Mouse (Mus musculus) liver, embryonic 12.5 days (tissue): ENCODE measurements at regions not wholly inside any gene's neighbourhood (a gene's known extent, or its start where the extent isn't known, plus 50 kb on each side); places are given as distances from the start of the nearest gene placed in this dataset.
"Not testable (repeated sequence)": the region's sequence is repeated elsewhere in the genome, so short reads cannot be mapped to it uniquely, and the experiment has no call there.

Experiments used
- ATAC-seq: fragments of 200-750 bp; cut with Nextera tagmentation; 2 replicates; pipeline ENCODE4 v1.8.0; 2017; ENCODE audit warnings: moderate number of reproducible peaks, mild to moderate bottlenecking, moderate library complexity
- H3K27ac ChIP-seq: fragments of 300-500 bp; sonication (generic); 2 replicates; pipeline ENCODE4 v1.5.1; 2016; ENCODE audit warnings: mild to moderate bottlenecking
- H3K27me3 ChIP-seq: fragments of 300-500 bp; sonication (generic); replicated peaks from 2 replicates; pipeline ENCODE4 v1.6.1; 2016; ENCODE audit warnings: mild to moderate bottlenecking, moderate library complexity
- H3K36me3 ChIP-seq: fragments of 300-500 bp; sonication (generic); 2 replicates; pipeline ENCODE4 v1.6.1; 2016; ENCODE audit warnings: mild to moderate bottlenecking, moderate library complexity
- H3K4me1 ChIP-seq: fragments of 300-500 bp; sonication (generic); 2 replicates; pipeline ENCODE4 v1.6.1; 2016
- H3K4me2 ChIP-seq: fragments of 300-500 bp; sonication (generic); 2 replicates; pipeline ENCODE4 v1.6.1; 2016; ENCODE audit warnings: mild to moderate bottlenecking, moderate library complexity
- H3K4me3 ChIP-seq: fragments of 300-500 bp; sonication (generic); 2 replicates; pipeline ENCODE4 v1.5.1; 2016; ENCODE audit warnings: mild to moderate bottlenecking, moderate library complexity
- H3K9ac ChIP-seq: fragments of 300-500 bp; sonication (generic); 2 replicates; pipeline ENCODE4 v1.6.1; 2016; ENCODE audit warnings: mild to moderate bottlenecking, moderate library complexity
- H3K9me3 ChIP-seq: fragments of 300-500 bp; sonication (generic); replicated peaks from 2 replicates; pipeline ENCODE4 v1.6.1; 2016; ENCODE audit warnings: mild to moderate bottlenecking, moderate library complexity
- WGBS: fragments of 180-500 bp; shearing (Covaris S2); methylation state at CpG from one replicate; pipeline ENCODE4 v1.1.7; 2016; ENCODE audit not compliant: insufficient replicate concordance; 5-methylcytosine and 5-hydroxymethylcytosine counted together

DNA sequence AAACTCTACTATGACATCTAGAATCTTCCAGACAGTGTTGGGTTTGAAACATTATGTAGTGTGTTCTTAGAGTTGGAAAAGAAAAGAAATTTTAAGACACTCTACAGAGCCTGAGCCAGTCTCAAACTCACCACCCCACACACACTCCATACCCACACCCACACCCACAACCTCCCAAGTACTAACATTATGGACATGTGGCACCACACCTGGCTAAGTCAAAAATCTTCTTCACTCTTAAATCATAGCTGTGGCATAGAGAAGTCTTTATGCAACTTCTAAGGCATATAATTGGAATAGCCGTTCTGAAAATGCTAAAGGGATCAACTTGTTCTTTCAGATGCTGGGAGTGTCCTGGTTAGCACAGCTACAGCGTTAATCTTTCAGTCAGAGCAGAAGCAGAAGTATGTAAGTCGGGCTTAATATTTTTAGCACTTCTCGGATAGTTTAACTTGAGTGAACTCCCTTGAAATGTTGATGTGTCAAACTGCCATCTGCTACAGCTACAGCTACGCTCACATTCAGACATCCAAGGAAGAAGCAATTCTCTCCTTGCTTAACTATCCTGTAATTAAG lies 68.6 kb upstream of the Creb1 start:
- H3K9ac ChIP-seq, result no peak overlapping the region
- H3K27ac ChIP-seq, result no peak overlapping the region
- no peak overlapping the region for H3K4me2 ChIP-seq
- no peak for ATAC-seq
- 52% methylated on average over 5 of the region's 5 CpGs for WGBS
- H3K9me3 ChIP-seq, result no peaks in the 10 kb centered on the region
- H3K27me3 ChIP-seq, result no peaks in the 10 kb centered on the region
- H3K4me1 ChIP-seq, result no peaks in the 10 kb centered on the region
- H3K4me3 ChIP-seq, result no peak overlapping the region
- H3K36me3 ChIP-seq, result no peaks in the 10 kb centered on the region

- H3K4me3 ChIP-seq, H3K36me3 ChIP-seq, H3K27me3 ChIP-seq, ATAC-seq, H3K4me1 ChIP-seq, H3K27ac ChIP-seq, H3K4me2 ChIP-seq, H3K9ac ChIP-seq, H3K9me3 ChIP-seq: not testable (repeated sequence)
- 81% methylated on average over 6 of the region's 6 CpGs for WGBS
Measured at GRCm38 (mm10) chr1:64461616-64462015, 70.8 kb upstream of the Creb1 start.

DNA sequence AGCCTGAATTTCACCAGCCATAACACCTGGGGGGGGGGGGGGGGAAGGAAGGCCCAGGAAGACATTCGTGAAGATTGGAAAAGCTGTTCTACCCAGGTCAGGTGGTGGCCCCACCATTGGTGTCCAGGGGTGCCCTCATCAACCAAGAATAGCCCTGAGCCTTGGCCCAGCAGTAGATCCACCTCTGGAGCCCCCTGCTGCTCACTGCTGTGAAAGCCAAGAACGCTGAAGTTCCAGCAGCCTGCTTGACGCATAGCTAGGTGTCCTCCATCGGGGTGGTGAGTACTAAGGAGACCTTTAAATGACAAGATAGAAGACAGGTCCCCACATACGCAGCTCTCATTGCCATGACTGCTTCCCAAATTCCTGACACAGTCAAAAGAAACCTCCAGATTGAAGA lies 74.6 kb upstream of the Creb1 start:
- H3K27ac ChIP-seq, result no peak overlapping the region
- H3K27me3 ChIP-seq, result no peaks in the 10 kb centered on the region
- H3K4me3 ChIP-seq, result no peak overlapping the region
- no peaks in the 10 kb centered on the region for H3K9me3 ChIP-seq
- H3K4me1 ChIP-seq, result no peaks in the 10 kb centered on the region
- no peak for ATAC-seq
- no peak overlapping the region for H3K4me2 ChIP-seq
- no peak overlapping the region for H3K9ac ChIP-seq
- WGBS, result 67% methylated on average over 5 of the region's 5 CpGs
- no peaks in the 10 kb centered on the region for H3K36me3 ChIP-seq

GRCm38 (mm10) chr1:64449141-64449540 lies 83.3 kb upstream of the Creb1 start:
- Histone ChIP-seq H3K4me2 (no peak overlapping the region), H3K4me1 (no peaks in the 10 kb centered on the region), H3K9ac (no peak overlapping the region), H3K36me3 (no peaks in the 10 kb centered on the region), H3K9me3 (no peaks in the 10 kb centered on the region), H3K4me3 (no peak overlapping the region), H3K27ac (no peak overlapping the region), H3K27me3 (no peaks in the 10 kb centered on the region)
- no peak for ATAC-seq
- 72% methylated on average over 3 of the region's 3 CpGs for WGBS

DNA sequence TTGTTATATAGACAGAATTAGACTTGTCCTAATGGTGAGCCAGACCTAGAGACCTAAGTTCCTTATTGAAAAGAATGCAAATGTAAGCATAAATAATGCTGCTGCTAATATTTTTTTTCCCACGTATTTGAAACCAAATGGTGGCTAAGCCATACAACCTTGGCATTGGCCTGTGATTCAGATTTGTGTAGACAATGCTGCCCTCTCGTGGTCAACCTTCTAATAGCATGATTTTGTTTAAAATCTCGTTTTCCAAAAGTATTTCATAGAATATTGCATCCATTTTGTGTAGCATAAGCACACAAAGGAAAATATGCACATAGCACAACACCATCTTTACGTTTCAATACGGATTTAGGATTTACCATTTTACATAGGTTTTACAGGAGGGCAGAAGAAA lies 84.4 kb upstream of the Creb1 start:
- WGBS, result under 1% methylated on average over 5 of the region's 5 CpGs
- no peak overlapping the region for H3K4me2 ChIP-seq

DNA sequence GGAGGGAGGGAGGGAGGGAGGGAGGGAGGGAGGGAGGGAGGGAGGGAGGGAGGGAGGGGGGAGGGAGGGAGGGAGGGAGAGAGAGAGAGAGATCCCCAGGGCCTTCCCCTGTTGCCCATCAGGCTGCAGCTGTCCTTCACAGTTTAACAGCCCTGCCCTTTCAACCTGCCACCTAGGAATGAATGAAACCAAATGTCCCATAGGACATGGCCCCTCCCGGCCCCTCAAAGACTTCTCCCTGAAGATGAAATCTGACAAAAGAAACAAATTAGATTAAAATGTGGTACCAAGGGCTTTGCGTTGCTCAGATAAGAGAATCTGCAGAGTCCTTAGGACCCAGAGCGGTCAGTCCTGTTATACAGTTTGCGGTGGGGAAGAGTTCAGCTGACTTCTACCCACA lies 86.0 kb upstream of the Creb1 start:
- Histone ChIP-seq H3K9me3 (no peaks in the 10 kb centered on the region), H3K36me3 (no peaks in the 10 kb centered on the region), H3K4me3 (no peak overlapping the region), H3K27me3 (no peaks in the 10 kb centered on the region), H3K4me2 (no peak overlapping the region), H3K9ac (no peak overlapping the region), H3K4me1 (no peaks in the 10 kb centered on the region), H3K27ac (no peak overlapping the region)
- 57% methylated on average over 4 of the region's 4 CpGs for WGBS
- no peak for ATAC-seq

More for the DNA sequence above, 84.4 kb upstream of the Creb1 start:
- Histone ChIP-seq H3K9me3 (no peaks in the 10 kb centered on the region), H3K4me3 (no peak overlapping the region), H3K36me3 (no peaks in the 10 kb centered on the region), H3K27ac (no peak overlapping the region), H3K27me3 (no peaks in the 10 kb centered on the region), H3K4me1 (no peaks in the 10 kb centered on the region), H3K9ac (no peak overlapping the region)
- ATAC-seq, result no peak

GRCm38 (mm10) chr1:64445919-64446318 lies 86.5 kb upstream of the Creb1 start:
- Histone ChIP-seq H3K4me2 (peak overlapping the region; percentile 19; the same call in 1 of the 2 replicates), H3K4me1 (no peaks in the 10 kb centered on the region), H3K36me3 (no peaks in the 10 kb centered on the region), H3K9me3 (no peaks in the 10 kb centered on the region), H3K27me3 (no peaks in the 10 kb centered on the region), H3K4me3 (no peak overlapping the region), H3K9ac (no peak overlapping the region), H3K27ac (no peak overlapping the region)
- WGBS, result 12% methylated on average over 13 of the region's 13 CpGs
- ATAC-seq, result no peak

- Histone ChIP-seq H3K4me1 (no peaks in the 10 kb centered on the region), H3K27me3 (no peaks in the 10 kb centered on the region), H3K9me3 (no peaks in the 10 kb centered on the region), H3K36me3 (no peaks in the 10 kb centered on the region), H3K9ac (no peak overlapping the region), H3K27ac (no peak overlapping the region), H3K4me2 (no peak overlapping the region), H3K4me3 (no peak overlapping the region)
- ATAC-seq, result no peak
- 78% methylated on average over 6 of the region's 6 CpGs for WGBS
Measured at GRCm38 (mm10) chr1:64443436-64443835, 89.0 kb upstream of the Creb1 start.

DNA sequence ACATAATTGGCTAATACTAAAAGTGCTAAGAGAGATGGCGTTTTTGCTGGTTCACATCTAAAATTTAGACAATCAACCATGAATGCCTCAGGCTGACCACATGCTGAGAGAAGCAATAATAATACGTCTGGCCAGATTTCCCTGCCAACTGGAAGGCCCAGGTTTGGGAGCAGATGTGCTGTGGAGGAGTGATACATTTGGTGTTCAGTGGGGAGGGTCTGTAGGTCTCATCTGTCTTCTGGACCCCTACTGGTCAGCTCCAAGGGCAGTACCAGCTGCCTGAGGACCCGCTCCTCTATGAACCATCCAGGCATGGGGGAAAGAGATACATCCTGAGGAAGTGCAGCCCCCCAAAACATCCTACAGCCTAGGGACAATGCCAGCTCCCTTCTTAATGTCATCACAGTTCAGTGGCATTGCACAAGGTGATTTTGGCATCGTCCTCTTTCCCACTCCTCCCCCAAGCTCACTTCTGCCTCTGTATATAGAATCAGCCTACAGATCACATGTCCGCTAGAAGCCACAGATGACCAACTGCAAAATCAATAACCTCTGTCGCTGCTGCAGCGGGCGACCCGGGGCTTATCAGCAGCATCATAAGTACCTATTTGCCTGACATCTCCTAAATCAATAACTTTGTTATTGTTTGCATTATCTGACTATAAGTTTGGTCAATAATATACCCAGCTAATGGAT lies 90.1 kb upstream of the Creb1 start:
- H3K4me1 ChIP-seq, result no peaks in the 10 kb centered on the region
- H3K36me3 ChIP-seq, result no peaks in the 10 kb centered on the region
- H3K4me2 ChIP-seq, result no peak overlapping the region
- no peaks in the 10 kb centered on the region for H3K27me3 ChIP-seq
- 62% methylated on average over 9 of the region's 9 CpGs for WGBS
- no peaks in the 10 kb centered on the region for H3K9me3 ChIP-seq
- H3K27ac ChIP-seq, result no peak overlapping the region
- no peak overlapping the region for H3K4me3 ChIP-seq
- H3K9ac ChIP-seq, result no peak overlapping the region
- no peak for ATAC-seq

GRCm38 (mm10) chr1:64423256-64423655 lies 109.2 kb upstream of the Creb1 start:
- WGBS, result 21% methylated on average over 1 of the region's 1 CpGs

DNA sequence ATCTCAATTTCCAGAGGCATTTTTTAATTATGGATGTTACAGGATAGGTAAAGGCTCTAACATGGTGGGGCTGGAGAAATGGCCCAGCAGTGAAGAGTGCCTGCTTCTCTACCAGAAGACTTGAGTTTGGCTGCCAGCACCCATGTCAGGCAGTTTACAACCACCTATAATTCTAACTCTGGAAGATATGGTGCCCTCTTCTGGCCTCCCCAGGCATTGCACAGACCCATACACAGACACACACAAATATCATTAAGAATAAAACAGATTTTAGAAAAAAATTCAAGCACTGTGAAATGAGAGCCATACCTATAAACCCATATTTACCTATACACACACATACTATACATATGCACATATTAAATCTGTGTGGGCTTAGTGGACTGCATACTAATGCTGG lies 113.9 kb upstream of the Creb1 start:
- Histone ChIP-seq H3K36me3 (no peaks in the 10 kb centered on the region), H3K27me3 (no peaks in the 10 kb centered on the region), H3K4me1 (no peaks in the 10 kb centered on the region), H3K9me3 (0 out of 2 replicates have a peak, but pooled peaks cover 3% of the 10 kb centered on the region), H3K4me3 (no peak overlapping the region), H3K9ac (no peak overlapping the region), H3K27ac (no peak overlapping the region), H3K4me2 (no peak overlapping the region)
- no peak for ATAC-seq

More at GRCm38 (mm10) chr1:64423256-64423655, 109.2 kb upstream of the Creb1 start:
- Histone ChIP-seq H3K4me1 (no peaks in the 10 kb centered on the region), H3K36me3 (no peaks in the 10 kb centered on the region), H3K9ac (no peak overlapping the region), H3K27me3 (no peaks in the 10 kb centered on the region), H3K9me3 (0 out of 2 replicates have a peak, but pooled peaks cover 1% of the 10 kb centered on the region), H3K4me2 (no peak overlapping the region), H3K4me3 (no peak overlapping the region), H3K27ac (no peak overlapping the region)
- ATAC-seq, result no peak

DNA sequence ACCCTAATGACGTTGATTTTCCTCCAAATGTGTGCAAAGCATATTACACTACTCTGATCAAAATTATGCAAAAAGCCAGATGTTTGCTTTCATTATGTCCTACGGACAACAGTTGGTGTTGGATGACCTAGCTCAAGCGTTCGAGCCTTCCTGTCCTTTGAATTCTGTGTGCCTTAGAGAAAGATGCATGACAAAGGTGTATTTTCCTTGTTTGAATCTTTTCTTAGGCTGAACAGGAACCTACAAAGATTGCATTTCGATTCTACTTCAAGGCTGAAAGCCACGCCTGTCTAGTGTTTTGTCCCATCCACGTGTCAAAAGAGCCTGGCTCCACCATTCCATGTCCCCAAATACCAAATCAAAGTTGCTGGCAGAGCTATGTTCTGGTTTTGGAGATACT lies 116.5 kb upstream of the Creb1 start:
- Histone ChIP-seq H3K4me2 (no peak overlapping the region), H3K4me1 (no peaks in the 10 kb centered on the region), H3K36me3 (no peaks in the 10 kb centered on the region), H3K27ac (no peak overlapping the region), H3K27me3 (no peaks in the 10 kb centered on the region), H3K4me3 (no peak overlapping the region), H3K9ac (no peak overlapping the region), H3K9me3 (0 out of 2 replicates have a peak, but pooled peaks cover 3% of the 10 kb centered on the region)
- 72% methylated on average over 7 of the region's 7 CpGs for WGBS
- ATAC-seq, result no peak

GRCm38 (mm10) chr1:64413181-64413560 lies 119.3 kb upstream of the Creb1 start:
- 72% methylated on average over 4 of the region's 4 CpGs for WGBS
- no peaks in the 10 kb centered on the region for H3K4me1 ChIP-seq
- no peak for ATAC-seq

More at GRCm38 (mm10) chr1:64413181-64413560, 119.3 kb upstream of the Creb1 start:
- no peak overlapping the region for H3K9ac ChIP-seq
- no peak overlapping the region for H3K4me3 ChIP-seq
- no peaks in the 10 kb centered on the region for H3K27me3 ChIP-seq
- H3K4me2 ChIP-seq, result no peak overlapping the region
- 0 out of 2 replicates have a peak, but pooled peaks cover under 1% of the 10 kb centered on the region for H3K9me3 ChIP-seq
- no peaks in the 10 kb centered on the region for H3K36me3 ChIP-seq
- no peak overlapping the region for H3K27ac ChIP-seq
